Mouse (Mus musculus): ENCODE data around the gene Trcg1.

Trcg1 gene

DNA sequence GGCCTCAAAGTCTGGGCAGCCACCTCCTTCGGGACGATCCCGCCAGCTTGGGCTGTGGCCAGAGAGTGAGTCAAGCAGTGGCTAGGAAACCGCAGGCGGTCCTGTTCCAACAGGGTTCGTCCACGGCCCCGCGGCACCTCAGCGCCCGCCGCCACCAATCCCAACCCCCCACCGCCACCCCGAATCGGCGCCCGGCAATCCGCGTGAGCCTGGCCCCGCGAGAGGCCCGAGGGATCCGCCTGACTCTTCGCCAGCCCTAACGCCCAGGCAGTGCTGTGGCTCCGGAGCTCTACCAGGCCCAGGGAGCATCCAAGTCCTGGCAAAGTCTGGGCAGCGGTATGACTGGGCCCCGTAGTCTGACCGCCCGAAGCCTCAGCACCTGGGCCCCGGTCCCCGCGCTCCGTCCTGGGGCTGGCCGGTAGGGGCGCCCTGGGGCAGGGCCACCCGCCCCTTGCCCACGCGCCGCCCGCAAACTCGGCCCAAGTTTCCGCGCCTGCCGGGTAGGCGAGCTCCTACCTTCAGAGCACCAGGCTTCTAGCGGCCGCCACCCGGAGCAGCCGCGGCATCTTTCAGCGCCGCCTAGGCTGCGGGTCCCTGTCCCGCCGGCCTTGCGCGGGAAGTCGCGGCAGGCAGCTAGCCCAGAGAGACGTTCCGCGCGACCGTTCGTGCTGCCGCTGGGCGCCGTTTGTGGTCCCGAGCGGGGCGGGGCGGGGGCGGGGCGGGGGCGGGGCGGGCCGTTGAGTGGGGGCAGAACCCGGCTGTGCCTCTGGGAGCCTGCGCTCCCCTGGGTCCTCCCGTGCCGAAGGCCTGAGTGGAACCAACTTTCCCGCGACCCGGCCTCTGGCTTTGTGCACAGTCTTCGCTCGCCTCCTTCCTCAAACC lies 25.8 kb downstream of the Trcg1 start, which contains the start of gene 1700017B05Rik:
Gene 1700017B05Rik (minus strand): TSS at position 700 of the 882 bp plus-strand sequence.
- DNase-seq (ENCODE audit: low read depth, low spot score): peak; percentile 25

DNA sequence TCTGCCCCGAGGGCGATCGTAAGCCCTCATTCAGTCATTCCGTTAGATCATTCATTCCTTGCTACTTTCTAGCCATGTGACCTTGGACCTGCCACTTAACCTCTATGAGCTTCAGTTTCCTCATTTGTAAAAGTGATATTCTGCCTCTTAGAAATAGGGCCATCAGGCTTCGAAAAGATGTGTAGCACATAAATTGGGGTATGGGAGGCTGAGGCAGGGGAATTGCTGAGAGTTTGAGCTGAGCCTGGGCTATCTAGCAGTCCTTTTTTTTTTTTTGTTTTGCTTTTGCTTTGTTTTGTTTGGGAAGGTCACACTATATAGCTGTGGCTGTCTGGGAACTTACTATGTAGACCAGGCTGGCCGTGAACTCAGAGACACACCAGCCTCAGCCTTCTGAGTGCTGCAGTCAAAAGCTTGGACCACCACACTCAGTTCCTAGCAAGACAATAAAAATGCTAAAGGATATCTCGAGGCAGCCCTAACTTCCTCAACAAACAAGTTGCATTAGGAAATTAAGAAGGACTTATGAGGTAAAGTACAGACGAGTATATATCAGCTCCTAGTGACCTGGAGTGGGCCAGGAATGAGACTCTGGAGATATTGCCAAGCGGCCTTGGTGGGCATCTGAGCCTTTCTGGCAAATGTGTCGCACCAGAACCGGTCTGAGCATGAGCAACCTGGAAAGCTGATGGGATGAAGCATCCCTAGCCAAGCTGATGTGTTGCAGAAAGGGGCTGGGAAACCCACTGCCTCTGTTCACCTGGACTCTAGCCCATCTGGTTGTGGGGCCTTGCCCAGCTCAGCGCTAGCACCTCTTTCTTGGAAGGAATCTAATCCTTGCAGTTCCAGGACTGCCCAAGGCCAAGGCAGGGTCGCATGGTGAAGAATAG lies 26.7 kb downstream of the Trcg1 start:
- DNase-seq (ENCODE audit: low read depth, low spot score): no peak

DNA sequence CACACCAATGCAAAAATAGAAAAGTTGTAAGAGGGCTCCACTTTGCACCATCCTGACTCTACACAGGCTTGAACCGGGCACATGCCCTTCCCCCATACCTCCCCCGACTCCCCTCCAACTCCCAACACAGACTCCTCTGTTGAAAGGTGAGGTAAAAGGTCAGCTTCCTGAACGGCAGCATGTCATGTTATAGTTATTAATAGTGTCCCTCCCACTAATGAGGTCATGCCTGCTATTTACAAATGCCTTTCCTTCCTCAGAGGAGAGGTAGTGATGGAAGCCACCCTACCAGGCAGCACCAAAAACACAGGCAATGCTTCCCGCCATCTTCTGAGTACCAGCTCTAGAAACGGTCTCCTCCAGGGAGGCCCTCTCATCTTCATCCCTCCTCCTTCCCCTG lies 28.8 kb downstream of the Trcg1 start:
- DNase-seq (ENCODE audit: low read depth, low spot score): no peak

DNA sequence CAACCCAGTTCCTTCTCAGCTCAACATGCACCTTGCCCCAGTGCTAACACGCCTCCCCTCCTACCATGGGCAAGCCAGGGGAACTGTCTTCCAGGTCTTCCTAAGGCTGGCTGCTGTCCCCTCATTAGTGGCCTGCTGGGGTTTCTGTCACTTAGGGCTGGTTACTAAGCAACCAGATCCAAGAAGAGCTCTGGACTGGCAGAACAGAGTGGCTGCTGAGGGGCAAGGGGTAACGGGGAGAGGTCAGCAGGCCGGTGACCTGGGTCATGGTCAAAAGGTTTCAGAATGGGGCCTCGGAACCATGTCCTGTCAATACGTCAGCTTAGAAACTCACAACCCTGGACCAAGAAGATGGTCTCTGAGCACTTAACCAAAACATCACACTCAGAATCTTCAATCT lies 31.1 kb downstream of the Trcg1 start:
- no peak for DNase-seq (ENCODE audit: low read depth, low spot score)

DNA sequence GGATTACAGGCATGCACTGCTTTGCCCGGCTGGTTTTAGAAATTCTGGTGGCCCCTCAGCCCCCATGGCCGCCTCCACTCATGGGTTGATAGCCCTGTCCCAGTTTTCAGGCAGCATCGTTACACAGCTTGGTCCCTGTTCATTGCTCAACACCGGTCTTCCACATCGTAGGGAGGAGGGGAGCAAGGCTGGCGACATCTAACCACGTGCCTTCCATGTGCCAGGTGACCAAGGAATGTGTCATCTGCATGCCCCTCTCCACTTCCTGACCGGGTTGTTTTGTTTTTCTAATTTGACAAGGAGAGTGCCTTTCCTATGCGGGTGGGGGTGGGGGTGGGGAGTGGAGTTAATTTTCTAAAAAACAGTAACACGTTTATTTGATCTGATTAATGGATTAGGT lies 31.7 kb downstream of the Trcg1 start:
- DNase-seq (ENCODE audit: low read depth, low spot score): no peak

DNA sequence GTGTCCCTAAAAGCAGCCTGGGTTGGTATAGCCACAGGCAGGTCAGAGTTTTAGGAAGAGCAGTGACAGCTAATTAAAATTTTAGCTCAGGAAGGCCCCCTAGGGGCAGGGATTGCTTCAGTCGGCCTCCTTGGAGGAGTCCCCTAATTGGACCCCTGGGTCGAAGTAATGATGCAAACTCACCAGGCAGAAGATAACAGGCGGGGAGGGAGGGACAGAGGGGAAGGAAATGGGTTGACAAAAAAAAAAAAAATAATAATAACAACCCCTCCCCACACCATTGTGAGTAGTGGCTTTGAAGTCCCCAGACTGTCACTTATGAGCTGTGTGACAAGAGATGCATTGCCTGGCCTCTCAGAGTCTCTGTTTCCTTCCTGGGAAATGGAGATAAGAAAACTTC lies 32.2 kb downstream of the Trcg1 start:
- no peak for DNase-seq (ENCODE audit: low read depth, low spot score)

DNA sequence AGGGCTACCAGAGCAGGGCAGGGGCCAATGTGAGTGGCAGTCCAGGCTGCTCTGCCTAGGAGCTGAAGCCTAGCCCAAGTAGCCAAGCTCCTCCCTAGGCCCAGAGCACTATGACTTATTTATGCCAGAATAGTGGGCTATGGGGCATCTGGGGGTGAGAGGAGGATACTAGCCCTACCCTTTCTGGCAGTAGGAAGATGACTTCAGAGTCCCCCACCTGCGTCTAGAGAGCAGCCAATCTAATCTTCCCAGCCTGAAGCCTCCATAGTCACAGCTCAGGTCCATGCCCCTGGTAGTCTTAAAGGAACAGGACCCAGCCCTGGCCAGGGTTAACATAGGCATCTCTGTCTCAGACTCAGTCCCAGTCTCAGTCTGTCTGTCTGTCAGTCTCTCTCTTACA lies 33.0 kb downstream of the Trcg1 start:
- no peak for DNase-seq (ENCODE audit: low read depth, low spot score)

DNA sequence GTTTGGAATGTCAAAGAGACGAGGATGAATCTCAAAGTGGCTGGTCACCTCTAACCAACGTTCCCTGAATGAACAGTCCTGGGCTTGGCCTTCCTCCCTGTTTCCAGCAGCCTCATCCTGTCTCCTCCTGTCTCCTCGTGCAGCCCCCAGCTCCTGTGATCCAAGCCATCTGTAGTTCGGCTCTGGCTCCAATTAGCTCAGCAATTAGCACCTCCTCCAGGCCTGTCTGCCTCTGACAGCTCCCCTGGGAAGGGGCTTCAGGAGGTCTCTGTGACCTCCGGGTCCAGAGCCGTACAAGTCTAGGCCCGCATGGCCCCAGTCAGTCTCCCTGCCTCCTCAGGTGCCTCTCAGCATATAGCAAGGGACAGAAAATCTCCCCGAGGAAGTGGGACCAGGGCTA lies 34.0 kb downstream of the Trcg1 start:
- no peak for DNase-seq (ENCODE audit: low read depth, low spot score)

DNA sequence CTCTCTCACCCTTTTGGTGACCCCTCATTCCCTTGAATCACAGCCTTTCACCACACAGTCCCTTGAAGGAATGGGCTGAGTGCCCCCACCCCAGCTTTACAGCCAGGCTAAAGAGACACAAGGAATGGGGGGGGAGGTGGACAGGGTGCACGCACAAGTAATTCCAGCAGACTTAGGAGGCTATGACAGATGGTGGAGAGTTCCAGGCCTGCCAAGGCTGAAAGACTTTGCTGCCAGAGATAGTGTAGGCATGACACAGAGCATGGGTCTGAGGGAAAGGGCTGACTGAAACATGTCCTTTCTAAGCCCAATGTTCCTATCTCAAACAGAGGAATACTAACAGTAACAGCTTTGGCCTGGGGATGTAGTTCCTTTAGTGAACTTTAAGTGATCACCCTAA lies 34.7 kb downstream of the Trcg1 start:
- no peak for DNase-seq (ENCODE audit: low read depth, low spot score)

DNA sequence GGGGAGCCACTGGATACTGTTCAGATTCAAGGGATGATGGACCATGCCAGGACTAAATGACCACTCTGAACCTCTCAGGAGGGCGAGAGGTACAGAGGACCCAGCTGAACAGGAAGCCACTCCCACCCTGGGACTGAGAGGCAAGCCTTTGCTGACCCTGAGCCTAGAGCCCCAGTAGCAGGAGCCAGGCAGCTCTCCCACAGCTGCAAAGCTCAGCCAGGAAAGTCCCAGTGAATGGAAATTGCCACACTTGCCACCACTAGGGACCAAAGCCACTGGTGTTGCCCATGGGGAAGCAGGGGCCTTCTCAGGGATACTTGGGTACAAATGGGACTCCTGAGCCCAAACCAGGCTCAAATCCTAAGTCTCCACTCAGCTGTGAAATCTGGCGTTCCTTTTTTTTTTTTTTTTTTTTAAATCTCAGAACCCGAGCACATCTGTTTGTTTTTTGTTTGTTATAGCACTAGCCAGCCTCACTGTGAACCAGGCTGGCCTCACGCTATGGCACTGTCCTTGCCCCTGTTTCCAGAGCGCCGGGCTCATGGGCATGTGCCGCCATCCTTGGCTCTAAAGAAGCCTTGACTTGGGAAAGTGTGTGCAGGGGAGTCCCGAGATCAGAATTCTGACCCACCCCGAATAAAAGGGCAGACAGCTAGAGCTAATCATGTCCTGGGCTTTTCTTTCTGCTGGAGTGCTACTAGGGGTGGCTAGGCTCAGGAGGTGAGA lies 35.6 kb downstream of the Trcg1 start:
- DNase-seq (ENCODE audit: low read depth, low spot score): no peak

DNA sequence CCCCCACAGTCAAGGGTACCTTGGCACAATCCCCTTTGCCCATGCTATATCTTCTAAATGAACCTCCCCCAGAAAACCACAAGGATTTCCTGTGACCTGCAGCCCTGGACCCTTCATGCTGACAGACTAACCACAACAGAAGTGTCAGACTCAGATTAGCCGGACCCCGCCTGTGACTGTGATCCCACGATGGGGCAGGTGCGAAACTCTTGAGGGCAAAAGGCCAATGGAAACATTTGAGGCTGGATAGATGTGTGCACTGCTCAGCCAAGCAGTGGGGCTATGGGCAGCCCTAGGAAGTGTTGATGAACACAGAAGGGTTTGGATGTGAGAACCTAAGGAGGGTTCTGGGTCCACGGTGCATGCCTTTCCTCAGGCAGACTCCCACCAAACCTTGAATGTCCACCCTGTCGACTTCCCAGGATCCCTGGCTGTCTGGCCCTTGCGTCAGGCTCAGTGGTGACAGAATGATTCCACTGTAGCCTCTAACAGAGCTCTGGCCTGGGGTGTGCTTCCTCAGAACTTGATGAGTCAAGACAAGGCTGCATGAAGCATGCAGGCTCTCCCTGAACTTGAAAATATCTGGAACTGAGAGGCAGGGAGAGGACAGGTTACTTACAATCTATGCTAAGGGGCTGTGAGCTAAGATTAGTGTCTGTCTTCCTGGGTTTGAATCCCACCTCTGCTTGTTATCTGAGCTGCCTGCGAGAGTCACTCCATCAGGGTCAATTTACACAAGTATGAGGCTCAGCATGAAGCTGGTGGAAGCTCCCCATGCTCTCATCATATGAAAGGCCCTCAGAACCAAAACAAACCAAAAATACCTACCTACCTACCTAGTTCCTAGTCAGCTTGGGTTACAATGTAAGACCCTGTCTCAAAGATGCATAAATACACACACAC lies 36.8 kb downstream of the Trcg1 start:
- DNase-seq (ENCODE audit: low read depth, low spot score): no peak

DNA sequence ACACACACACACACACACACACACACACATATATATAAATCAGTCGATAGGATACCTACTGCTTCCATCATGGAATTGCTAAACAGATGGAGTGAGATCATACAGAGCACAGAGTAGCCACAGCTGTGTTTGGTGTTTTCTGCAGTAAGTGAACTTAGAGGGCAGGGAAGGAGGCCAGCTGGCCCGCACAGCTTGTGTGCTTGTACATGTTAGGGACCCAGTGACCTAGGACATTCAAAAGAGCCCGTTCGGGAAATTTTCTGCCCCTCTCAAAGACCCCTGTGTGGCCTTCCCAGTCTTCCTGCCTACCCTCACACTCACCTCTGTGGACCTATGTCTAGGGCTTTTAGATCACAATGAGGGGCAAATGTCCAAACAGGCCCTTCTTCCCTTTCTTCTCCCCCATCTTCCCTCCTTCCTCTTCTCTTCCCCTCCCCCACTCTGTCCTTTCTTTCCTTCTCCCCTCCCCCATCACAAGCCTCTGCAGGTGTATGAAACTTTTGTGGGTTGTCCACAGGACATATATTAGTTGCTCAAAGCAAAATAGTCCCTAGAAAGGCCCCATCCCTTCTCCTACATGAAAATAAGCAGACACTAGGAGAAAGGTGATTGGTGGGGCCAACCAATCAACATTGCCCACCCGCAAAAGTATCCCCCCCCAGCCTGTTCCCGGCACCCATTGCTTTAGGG lies 37.6 kb downstream of the Trcg1 start:
- no peak for DNase-seq (ENCODE audit: low read depth, low spot score)

DNA sequence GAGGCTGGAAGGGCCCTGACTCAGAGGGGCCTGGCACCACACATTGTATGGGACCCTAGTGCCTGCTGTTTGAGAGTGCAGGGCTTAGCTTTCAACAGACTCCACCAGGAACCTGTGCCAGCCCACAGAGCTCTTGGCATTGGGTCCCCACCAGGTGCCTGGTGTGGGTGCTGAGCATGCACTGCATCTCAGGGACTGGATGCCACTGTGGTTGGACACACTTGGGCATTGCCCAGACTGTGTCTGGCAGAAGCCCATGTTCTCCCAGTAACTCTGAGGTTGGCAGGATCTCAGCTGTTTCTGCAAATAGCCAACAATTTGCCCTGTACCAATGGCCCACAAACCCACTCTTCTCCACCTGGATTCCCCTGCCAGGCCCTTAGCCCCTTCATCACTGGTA lies 40.0 kb downstream of the Trcg1 start:
- no peak for DNase-seq (ENCODE audit: low read depth, low spot score)

DNA sequence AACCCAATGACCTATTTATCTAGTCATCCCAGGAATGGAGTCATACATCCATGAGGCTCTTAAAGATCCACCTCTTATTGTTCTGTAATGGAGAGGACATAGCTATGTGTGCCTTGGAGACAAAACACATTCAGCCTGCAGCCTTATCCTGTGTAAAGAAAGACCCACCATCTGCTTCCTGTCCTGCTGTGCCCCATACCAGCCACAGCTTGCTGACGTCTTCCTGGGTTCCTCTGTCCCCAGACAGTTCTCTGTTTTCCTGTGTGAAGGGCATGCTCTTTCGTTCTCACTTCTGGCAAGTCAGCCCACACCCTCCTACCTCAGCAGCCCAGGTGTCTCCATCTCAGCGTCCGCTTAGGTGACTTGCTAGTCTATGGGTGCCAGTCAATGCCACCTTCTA lies 41.9 kb downstream of the Trcg1 start:
- DNase-seq (ENCODE audit: low read depth, low spot score): no peak

DNA sequence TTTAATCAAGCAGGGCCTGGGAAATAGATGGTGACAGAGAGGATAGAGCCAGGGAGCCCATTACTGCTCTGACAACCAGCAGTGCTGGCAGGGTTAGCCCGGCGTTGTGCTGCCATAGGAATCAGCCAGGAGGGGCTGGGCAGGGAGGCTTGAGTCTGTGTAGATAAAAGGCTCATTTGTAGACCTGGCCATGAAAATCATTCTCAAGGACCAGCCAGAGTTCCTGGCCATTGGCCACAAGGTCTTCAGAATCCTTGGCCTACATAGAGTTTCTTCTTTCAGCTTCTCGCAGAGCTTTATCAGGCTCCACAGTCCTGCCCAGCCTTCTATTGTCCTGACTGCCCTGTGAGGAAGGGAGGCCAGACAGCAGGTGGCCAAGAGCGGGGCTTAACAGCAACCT lies 43.1 kb downstream of the Trcg1 start:
- DNase-seq (ENCODE audit: low read depth, low spot score): no peak

DNA sequence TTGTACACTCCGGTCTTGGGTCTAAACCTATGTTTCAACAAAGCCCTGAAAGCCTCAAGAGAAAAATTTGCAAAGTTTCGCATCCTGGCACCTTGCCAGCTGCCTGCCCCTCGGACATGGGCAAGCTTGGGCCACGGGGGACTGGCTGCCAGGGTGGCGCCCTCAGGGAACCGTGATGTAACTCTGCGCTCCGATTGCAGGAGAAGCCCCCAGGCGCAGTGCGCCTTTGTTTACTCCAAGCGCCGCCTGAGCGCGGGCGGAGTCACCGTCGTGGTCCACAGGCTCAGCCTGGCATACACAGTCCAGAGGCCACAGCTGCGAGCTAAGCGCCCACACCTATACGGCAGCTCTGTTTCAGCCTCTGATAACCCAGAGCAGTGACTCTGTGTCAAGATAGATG lies 45.2 kb downstream of the Trcg1 start:
- DNase-seq (ENCODE audit: low read depth, low spot score): no peak

DNA sequence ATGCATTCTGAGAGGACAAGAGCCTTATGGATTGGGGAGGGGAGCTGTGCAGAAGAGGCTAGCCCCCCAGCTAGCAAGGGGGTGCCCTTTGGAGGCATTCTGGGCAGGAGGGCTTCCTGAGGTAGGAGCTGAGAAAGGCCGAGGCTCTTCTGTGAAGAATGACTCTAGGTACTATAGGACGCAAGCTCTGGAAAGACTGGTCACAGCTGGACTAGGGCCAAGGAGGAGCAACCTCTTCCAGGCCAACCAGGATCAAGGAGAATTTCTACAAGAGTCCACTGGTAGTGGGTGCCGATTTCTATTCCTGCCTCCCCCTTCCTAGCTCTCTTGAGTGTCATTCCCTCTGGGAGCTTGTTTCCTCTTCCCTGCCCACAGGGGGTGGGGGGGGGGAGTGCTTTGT lies 46.3 kb downstream of the Trcg1 start:
- DNase-seq (ENCODE audit: low read depth, low spot score): no peak

DNA sequence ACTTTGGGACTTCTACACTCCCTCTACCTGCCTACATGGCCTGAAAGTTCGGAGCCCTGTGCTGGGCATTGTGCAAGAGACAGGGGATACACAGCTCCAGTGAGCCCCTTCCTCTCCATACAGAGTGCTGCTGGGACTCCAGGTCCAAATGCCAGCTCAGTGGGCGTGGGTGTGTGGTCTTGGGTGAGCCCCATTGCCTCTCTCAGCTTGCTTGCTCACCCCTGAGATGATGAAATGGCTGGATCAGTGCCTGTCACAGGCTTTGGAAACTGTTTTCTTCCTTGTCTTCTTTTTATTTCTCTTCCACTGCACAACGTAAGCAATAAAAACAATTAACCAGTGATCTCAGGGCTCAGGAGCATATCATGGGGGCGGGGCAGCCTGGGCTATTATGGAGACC lies 47.0 kb downstream of the Trcg1 start:
- DNase-seq (ENCODE audit: low read depth, low spot score): no peak

DNA sequence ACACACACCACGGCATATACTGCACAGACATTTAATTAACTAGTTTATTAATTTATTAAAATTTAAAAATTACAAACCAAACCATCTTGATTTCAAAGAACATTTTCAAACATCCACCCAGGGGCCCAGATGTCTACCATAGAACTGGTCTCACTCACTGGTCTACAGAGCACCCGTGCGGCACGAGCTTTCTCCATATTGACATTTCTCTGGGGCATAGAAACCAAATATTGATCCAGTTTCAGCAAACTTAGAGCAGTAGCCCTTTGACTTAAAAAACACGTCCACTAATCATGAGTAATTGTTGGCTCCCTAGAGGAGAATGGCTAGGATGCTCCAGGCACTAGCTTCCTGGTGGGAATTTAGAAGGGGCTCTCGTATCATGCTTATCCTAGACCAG lies 50.8 kb downstream of the Trcg1 start:
- no peak for DNase-seq (ENCODE audit: low read depth, low spot score)

DNA sequence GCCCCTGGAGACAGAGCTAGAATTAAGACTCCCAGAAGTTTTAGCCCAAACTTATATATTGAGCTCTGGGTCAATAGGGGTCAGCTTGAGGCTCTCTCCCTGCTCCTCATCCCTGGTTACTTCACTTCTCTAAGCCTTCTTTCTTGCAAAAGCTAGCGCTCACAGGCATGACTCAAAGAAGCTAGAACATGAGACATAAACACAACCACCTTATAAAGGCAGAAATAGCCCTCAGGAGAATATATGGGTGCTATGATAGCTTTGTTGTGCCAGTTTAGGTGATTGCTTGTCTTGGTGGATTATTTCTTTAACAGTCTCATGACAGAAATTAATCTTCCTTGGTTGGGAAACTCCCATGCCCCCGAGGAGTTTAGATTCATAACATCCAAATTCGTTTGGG lies 58.5 kb downstream of the Trcg1 start:
- no peak for DNase-seq (ENCODE audit: low read depth, low spot score)

All from retina, adult 2 months (tissue).